Mouse (Mus musculus): ENCODE results near the gene Zfp786. TPM values are rescaled to one million over a fixed set of nuclear protein-coding genes. Genes with fewer than 3 reads are reported as not detected.
A peak's percentile ranks its signal among the peaks of the same experiment; 100 is the strongest.

The Zfp786 gene
- polyA plus RNA-seq, 1 experiment: 0.26 TPM

DNA sequence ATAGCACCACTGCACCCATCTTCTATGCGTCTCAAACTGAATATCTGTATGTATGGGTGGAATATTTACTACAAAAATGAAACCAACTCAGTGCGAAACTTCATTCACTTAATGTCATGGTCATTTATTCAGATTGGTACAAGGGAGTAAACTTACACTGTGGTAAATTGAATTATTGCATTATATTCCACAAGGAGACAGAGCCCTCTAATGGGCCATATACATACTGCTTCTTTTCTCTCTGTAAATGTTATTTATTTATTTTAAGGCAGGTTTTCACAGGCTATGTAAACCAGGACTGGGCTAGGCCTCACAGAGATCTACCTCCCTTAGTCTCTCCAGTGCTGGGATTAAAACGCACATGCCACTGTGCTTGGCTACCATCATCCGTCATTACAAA, 3.2 kb downstream of the Zfp786 start:
- WGBS: 92% methylated on average over 4 of the region's 4 CpGs

DNA sequence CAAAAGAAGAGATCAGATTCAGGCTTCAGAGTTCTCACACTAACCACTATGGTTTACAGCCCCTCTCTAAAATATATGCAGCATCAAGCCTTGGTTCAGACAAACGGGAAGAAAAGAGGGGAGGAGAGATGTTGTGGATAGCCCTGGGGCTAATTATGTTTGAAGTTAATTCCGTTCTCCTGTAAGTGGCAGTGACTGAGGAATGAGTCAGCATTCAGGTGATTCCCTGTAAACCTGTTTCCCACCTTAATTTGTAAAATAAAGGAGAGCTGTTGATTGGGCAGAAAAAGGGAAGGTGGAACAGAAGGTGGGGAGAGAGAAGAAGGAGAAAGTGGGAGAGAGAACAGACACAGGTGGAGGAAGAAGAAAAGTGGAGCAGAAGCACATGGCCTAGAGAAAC, 6.4 kb downstream of the Zfp786 start:
- Histone ChIP-seq H3K4me3 (replicated peaks; ENCODE audit: extremely low read depth, low read depth, low read length) (no peak overlapping the region), H3K4me1 (ENCODE audit: control insufficient read depth, insufficient read depth, low read length) (no peaks in the 10 kb centered on the region; the same call in 1 of the 2 replicates)
- no peak for TF ChIP-seq CTCF (IDR thresholded peaks at IDR 0.05; ENCODE audit: insufficient read depth, low read length)
- no peak for TF ChIP-seq POLR2A (IDR thresholded peaks at IDR 0.05; ENCODE audit: borderline replicate concordance, extremely low read depth, low read depth, low read length)
- no peak for DNase-seq
- 73% methylated on average over 2 of the region's 2 CpGs for WGBS

More for the DNA sequence above, 3.2 kb downstream of the Zfp786 start:
- Histone ChIP-seq H3K4me1 (ENCODE audit: control insufficient read depth, insufficient read depth, low read length) (no peaks in the 10 kb centered on the region; the same call in 1 of the 2 replicates), H3K4me3 (replicated peaks; ENCODE audit: extremely low read depth, low read depth, low read length) (no peak overlapping the region)
- no peak for DNase-seq
- TF ChIP-seq CTCF (IDR thresholded peaks at IDR 0.05; ENCODE audit: insufficient read depth, low read length) (no peak), POLR2A (IDR thresholded peaks at IDR 0.05; ENCODE audit: borderline replicate concordance, extremely low read depth, low read depth, low read length) (no peak)

DNA sequence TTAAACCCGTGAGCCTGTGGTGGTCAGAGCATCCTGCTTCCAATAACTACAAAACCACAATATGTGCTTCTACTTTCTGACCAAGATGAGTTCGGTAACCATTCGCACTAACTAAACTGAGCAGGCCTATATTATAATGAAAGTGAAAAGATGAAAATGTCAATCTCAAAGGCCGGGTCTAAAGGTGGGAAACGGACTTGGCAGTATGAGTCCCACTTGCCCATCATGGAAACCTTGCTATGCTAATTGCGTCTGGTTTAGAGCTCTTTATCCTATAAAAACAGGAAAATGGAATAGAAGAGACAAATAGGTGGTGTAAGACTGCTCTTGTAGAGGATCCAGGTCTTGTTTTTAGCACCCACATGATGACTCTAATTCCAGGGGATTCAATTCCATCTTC, 8.9 kb downstream of the Zfp786 start:
- no peak for DNase-seq
- WGBS: 88% methylated on average over 6 of the region's 6 CpGs
- H3K4me3 ChIP-seq (replicated peaks; ENCODE audit: extremely low read depth, low read depth, low read length): no peak overlapping the region
- TF ChIP-seq CTCF (IDR thresholded peaks at IDR 0.05; ENCODE audit: insufficient read depth, low read length) (no peak), POLR2A (IDR thresholded peaks at IDR 0.05; ENCODE audit: borderline replicate concordance, extremely low read depth, low read depth, low read length) (no peak)
- H3K4me1 ChIP-seq (ENCODE audit: control insufficient read depth, insufficient read depth, low read length): no peaks in the 10 kb centered on the region

DNA sequence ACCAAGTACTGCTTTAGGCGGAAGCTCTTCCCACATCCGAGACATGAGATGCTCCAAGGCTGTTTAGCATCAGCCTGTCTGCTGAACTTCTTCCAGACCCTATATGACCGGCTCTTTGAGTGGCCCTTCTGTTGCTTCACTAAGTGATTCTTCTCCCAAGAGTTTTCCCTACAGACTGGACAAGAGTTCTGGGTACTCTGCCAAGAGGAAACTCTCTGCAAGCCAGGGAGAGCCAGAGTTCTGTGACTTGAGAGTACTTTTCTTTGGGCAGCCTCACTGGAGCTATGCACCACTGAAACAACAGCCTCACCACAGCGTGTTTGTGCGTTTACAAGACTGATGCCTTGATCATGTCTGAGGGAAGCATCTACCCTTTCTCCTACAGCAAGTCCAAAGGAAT, 9.4 kb downstream of the Zfp786 start:
- 67% methylated on average over 5 of the region's 5 CpGs for WGBS
- DNase-seq: no peak
- no peak for TF ChIP-seq POLR2A (IDR thresholded peaks at IDR 0.05; ENCODE audit: borderline replicate concordance, extremely low read depth, low read depth, low read length)
- no peak for TF ChIP-seq CTCF (IDR thresholded peaks at IDR 0.05; ENCODE audit: insufficient read depth, low read length)
- no peak overlapping the region for H3K4me3 ChIP-seq (replicated peaks; ENCODE audit: extremely low read depth, low read depth, low read length)
- H3K4me1 ChIP-seq (ENCODE audit: control insufficient read depth, insufficient read depth, low read length): no peaks in the 10 kb centered on the region

DNA sequence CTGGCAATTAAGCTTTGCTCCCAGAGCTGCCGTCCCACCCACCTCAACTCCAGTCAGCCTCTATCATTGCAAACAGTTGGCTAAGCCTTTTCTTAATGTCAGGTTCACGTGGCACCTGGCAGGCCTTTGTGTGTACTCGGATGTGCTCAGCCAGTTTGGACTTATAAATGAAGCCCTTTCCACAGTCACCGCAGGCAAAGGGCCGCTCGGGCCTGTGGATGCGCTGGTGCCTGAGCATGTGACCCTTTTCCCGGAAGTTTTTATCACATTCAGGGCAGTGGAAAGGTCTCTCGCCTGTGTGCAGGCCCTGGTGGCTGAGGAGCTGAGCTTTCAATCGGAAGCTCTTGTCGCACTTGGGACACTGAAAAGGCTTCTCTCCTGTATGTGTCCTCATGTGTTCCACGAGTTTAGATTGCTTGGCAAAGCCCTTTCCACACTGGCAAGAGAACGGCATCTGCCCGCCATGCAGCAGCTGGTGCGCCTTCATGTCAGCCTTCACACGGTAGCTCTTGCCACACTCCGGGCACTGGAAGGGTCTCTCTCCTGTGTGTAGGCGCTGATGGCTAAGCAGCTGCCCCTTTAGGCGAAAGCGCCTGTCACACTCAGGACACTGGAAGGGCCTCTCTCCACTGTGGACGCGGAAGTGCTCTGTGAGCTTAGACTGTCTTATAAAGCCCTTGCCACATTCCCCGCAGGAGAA, 10.9 kb downstream of the Zfp786 start:
- DNase-seq: no peak
- H3K4me1 ChIP-seq (ENCODE audit: control insufficient read depth, insufficient read depth, low read length): no peaks in the 10 kb centered on the region
- 93% methylated on average over 23 of the region's 23 CpGs for WGBS
- no peak for TF ChIP-seq CTCF (IDR thresholded peaks at IDR 0.05; ENCODE audit: insufficient read depth, low read length)
- no peak for TF ChIP-seq POLR2A (IDR thresholded peaks at IDR 0.05; ENCODE audit: borderline replicate concordance, extremely low read depth, low read depth, low read length)
- H3K4me3 ChIP-seq (replicated peaks; ENCODE audit: extremely low read depth, low read depth, low read length): no peak overlapping the region

DNA sequence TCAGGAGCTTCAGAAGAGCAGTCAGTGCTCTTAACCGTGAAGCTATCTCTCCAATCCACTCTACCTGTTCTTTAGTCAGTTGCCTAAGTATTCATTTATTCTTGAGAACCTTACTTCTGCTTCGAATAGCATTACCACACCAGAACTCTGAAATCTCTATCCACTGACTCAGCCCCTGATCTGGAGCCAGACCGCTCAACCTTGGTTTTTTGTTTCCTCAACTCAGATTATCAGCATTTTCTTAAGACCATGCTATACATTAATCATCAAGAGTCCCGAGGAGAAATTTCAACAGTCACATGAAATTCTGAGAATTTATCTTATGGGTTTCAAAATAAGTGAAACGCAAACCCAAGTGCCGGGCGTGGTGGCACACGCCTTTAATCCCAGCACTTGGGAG, 11.9 kb downstream of the Zfp786 start:
- TF ChIP-seq CTCF (IDR thresholded peaks at IDR 0.05; ENCODE audit: insufficient read depth, low read length) (no peak), POLR2A (IDR thresholded peaks at IDR 0.05; ENCODE audit: borderline replicate concordance, extremely low read depth, low read depth, low read length) (no peak)
- 86% methylated on average over 8 of the region's 8 CpGs for WGBS
- no peaks in the 10 kb centered on the region for H3K4me1 ChIP-seq (ENCODE audit: control insufficient read depth, insufficient read depth, low read length)
- DNase-seq: no peak
- H3K4me3 ChIP-seq (replicated peaks; ENCODE audit: extremely low read depth, low read depth, low read length): no peak overlapping the region

DNA sequence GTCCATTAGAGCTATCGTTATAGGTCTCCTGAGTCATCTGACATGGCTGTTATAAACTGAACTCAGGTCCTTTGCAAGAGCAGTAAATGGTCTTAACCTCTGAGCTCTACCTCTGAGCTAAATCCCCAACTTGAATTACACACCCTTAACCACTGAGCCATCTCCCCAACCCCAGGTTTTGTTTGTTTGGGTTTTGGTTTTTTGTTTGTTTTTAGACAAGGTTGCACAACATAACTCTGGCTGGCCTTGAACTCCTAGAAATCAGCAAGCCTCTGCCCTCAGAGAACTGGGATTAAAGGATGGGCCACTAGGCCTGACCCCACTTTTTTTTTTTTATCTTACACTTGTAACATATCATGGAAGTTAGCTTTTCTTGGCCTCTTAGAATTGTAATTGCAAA, 14.5 kb downstream of the Zfp786 start:
- no peak for DNase-seq
- H3K4me3 ChIP-seq (replicated peaks; ENCODE audit: extremely low read depth, low read depth, low read length): no peak overlapping the region
- no peak for TF ChIP-seq CTCF (IDR thresholded peaks at IDR 0.05; ENCODE audit: insufficient read depth, low read length)
- peaks cover 7% of the 10 kb centered on the region; the same call in 1 of the 2 replicates for H3K4me1 ChIP-seq (ENCODE audit: control insufficient read depth, insufficient read depth, low read length)
- WGBS: 83% methylated on average over 1 of the region's 1 CpGs

DNA sequence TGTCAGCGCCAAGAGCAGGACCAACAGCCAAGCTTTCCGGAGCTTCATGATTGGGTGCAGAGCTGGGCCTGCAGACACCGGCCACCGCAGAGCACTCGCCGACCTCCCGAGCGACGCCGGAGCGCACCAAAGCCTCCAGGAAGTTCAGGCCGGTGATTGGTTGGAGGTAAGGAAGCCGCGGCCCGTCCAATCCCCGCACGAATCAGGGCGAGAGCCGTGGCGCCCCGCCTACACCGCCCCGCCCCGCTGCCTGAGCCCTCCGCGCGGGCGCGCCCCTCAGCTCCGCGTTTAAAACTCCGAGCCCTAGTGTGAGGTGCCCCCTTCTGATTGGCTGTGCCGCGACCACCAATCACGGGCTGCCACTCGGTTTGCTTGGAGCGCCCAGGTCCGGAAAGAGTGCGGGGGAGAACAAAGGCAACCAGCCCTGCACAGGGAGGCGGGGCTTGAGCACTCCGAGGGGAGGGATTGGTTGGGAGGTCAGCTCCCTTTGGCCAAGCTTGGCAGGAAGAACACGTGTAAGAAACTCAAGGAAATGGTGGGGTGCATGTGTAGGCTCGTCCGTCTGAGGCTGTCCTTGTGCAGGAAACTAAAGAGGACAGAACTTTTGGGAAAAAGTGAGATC, 17.3 kb downstream of the Zfp786 start, which contains the start of gene Pdia4:
TSS of gene Pdia4 (minus strand) at position 174 of the 622 bp plus-strand sequence.
- H3K4me3 ChIP-seq (replicated peaks; ENCODE audit: extremely low read depth, low read depth, low read length): peak within 1 kb of the TSS; percentile 89
- H3K4me1 ChIP-seq (ENCODE audit: control insufficient read depth, insufficient read depth, low read length): peaks cover 9% of the 10 kb centered on the region; the same call in 1 of the 2 replicates
- TF ChIP-seq CTCF (IDR thresholded peaks at IDR 0.05; ENCODE audit: insufficient read depth, low read length) (no peak), POLR2A (IDR thresholded peaks at IDR 0.05; ENCODE audit: borderline replicate concordance, extremely low read depth, low read depth, low read length) (peak; percentile 80; the same call in 1 of the 2 replicates)
- under 1% methylated on average over 44 of the region's 44 CpGs for WGBS
- DNase-seq: peak; percentile 94

DNA sequence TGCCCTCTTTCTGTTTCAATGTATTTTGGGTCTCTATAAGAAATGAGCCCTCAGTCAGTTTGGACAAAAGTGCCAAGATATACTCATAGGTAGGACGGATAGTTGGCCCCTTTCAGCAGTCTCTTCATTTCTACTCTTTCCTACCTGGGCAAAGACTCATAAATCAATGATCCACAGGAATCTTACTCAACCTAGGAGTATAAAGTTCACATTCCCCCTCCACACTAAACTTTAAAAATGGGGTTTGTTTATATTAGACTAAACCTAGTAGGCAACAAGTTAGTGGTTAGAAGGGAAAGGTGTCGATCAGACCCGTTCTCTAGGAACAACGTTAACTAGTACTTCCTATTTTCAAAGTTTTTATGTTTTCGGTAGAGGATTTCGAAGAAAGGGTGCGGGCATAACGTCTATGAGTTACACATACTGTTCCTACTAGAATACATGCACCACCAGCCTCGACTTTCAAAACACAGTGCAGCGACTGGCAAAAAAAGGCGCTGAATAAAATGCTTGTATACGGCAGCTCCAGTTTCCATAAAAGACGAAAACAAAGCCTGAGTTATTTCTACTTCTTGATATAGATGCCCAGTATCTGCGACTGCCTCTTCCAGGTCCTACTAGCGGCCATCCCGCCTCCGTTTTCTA, 18.3 kb downstream of the Zfp786 start:
- DNase-seq: no peak
- WGBS: 1% methylated on average over 17 of the region's 17 CpGs
- H3K4me3 ChIP-seq (replicated peaks; ENCODE audit: extremely low read depth, low read depth, low read length): peak overlapping the region; percentile 89
- TF ChIP-seq CTCF (IDR thresholded peaks at IDR 0.05; ENCODE audit: insufficient read depth, low read length) (no peak), POLR2A (IDR thresholded peaks at IDR 0.05; ENCODE audit: borderline replicate concordance, extremely low read depth, low read depth, low read length) (no peak)
- peaks cover 9% of the 10 kb centered on the region; the same call in 1 of the 2 replicates for H3K4me1 ChIP-seq (ENCODE audit: control insufficient read depth, insufficient read depth, low read length)
